Mouse (Mus musculus): ENCODE data around the gene Nfat5. TPM values are rescaled to one million over a fixed set of nuclear protein-coding genes. Genes with fewer than 3 reads are reported as not detected.

Nfat5 gene
- total and polyA plus RNA-seq, 2 experiments from 2014 or later: 6.4 to 29.6 TPM

DNA sequence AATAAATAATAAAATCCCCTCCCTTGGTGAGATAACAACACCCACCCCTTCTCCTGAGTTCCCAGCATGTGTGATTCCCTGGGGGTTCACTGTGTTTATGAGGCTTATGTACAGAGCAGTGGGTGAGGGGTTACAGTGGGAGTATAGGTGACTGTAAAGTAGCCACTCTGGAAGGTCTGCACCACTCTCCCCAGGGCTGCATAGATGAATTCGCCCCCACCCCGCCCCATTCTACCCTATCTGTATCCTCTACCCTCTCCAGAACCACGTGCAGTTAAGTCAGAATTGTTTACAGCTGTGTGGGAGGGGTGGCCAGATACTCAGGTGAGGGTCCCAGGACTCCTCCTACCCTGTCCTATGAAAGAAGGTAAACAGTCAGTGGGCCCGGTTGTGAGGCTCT is 89.6 kb downstream of the Nfat5 start:
- H3K4me3 ChIP-seq (ENCODE audit: low read depth, low read length): no peak overlapping the region
- WGBS: 75% methylated on average over 4 of the region's 4 CpGs
- H3K4me2 ChIP-seq (ENCODE audit: low read depth, low read length): no peak overlapping the region
- peaks cover 13% of the 10 kb centered on the region for H3K36me3 ChIP-seq (replicated peaks; ENCODE audit: control insufficient read depth, insufficient read depth, low read length)
- H3K4me1 ChIP-seq (ENCODE audit: control insufficient read depth, insufficient read depth): peaks cover 31% of the 10 kb centered on the region
- no peak overlapping the region for H3K9ac ChIP-seq (replicated peaks; ENCODE audit: low read depth, low read length)
- no peaks in the 10 kb centered on the region for H3K9me3 ChIP-seq (replicated peaks; ENCODE audit: control insufficient read depth, low read length)
- no peak for ATAC-seq (ENCODE audit: insufficient read depth, low read depth)
- TF ChIP-seq EP300 (IDR thresholded peaks at IDR 0.05; ENCODE audit: low read depth) (no peak), CTCF (IDR thresholded peaks at IDR 0.05; ENCODE audit: low read depth) (no peak)
- no peak overlapping the region for H3K27ac ChIP-seq (ENCODE audit: low read depth)
- no peak for DNase-seq (ENCODE audit: low spot score)
- no peaks in the 10 kb centered on the region for H3K27me3 ChIP-seq (ENCODE audit: control insufficient read depth, insufficient read depth, low read length)

DNA sequence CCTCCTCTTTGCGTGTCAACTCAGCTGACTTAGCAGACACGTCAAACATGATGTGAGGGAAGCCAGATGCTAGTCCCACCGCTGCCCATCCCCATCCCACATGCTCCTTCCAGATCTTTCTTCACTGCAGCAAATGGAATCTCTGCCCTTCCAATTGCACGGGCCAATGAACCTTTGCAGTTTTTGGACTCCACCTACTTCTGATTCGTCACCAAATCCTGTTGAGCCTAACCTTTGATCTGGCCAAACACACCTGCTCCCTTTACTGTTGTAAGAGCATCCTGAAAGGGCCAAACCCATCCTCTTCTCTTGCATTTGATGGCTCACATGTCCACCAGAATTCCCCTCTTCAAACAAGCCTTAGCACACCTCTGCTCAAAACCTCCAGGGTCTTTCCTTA is 91.4 kb downstream of the Nfat5 start:
- peak overlapping the region; percentile 95 for H3K27ac ChIP-seq (ENCODE audit: low read depth)
- peaks cover 39% of the 10 kb centered on the region for H3K4me1 ChIP-seq (ENCODE audit: control insufficient read depth, insufficient read depth)
- H3K9me3 ChIP-seq (replicated peaks; ENCODE audit: control insufficient read depth, low read length): no peaks in the 10 kb centered on the region
- no peaks in the 10 kb centered on the region; the same call in 1 of the 2 replicates for H3K36me3 ChIP-seq (replicated peaks; ENCODE audit: control insufficient read depth, insufficient read depth, low read length)
- H3K27me3 ChIP-seq (ENCODE audit: control insufficient read depth, insufficient read depth, low read length): no peaks in the 10 kb centered on the region
- ATAC-seq (ENCODE audit: insufficient read depth, low read depth): no peak
- no peak overlapping the region for H3K4me3 ChIP-seq (ENCODE audit: low read depth, low read length)
- no peak overlapping the region for H3K4me2 ChIP-seq (ENCODE audit: low read depth, low read length)
- no peak for DNase-seq (ENCODE audit: low spot score)
- no peak overlapping the region for H3K9ac ChIP-seq (replicated peaks; ENCODE audit: low read depth, low read length)
- WGBS: 51% methylated on average over 5 of the region's 5 CpGs
- TF ChIP-seq CTCF (IDR thresholded peaks at IDR 0.05; ENCODE audit: low read depth): no peak
- TF ChIP-seq EP300 (IDR thresholded peaks at IDR 0.05; ENCODE audit: low read depth): no peak

DNA sequence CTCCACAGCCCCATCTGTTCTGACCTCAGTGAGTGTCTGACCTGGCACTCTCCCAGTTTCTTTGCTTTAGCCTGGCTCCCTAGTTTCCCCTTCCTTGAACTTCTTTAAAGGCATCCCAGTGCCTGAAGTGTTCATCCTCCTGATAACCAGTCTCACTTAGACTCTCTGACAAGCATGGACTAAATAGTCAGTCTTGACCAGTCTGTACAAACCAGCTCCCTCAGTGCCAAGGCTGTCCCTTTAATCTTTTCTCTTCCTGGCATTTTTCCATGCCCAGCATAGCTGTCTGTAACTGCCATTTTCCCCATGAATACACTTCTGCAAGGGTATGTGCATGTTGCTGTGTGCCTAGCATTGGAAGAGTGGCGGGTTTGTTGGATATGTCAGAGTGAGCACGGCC is 91.8 kb downstream of the Nfat5 start:
- no peak overlapping the region for H3K4me3 ChIP-seq (ENCODE audit: low read depth, low read length)
- 72% methylated on average over 2 of the region's 2 CpGs for WGBS
- no peak for TF ChIP-seq CTCF (IDR thresholded peaks at IDR 0.05; ENCODE audit: low read depth)
- TF ChIP-seq EP300 (IDR thresholded peaks at IDR 0.05; ENCODE audit: low read depth): no peak
- peak overlapping the region; percentile 95 for H3K27ac ChIP-seq (ENCODE audit: low read depth)
- no peaks in the 10 kb centered on the region; the same call in 1 of the 2 replicates for H3K36me3 ChIP-seq (replicated peaks; ENCODE audit: control insufficient read depth, insufficient read depth, low read length)
- H3K4me2 ChIP-seq (ENCODE audit: low read depth, low read length): no peak overlapping the region
- DNase-seq (ENCODE audit: low spot score) (no peak), ATAC-seq (ENCODE audit: insufficient read depth, low read depth) (no peak)
- no peak overlapping the region for H3K9ac ChIP-seq (replicated peaks; ENCODE audit: low read depth, low read length)
- H3K9me3 ChIP-seq (replicated peaks; ENCODE audit: control insufficient read depth, low read length): no peaks in the 10 kb centered on the region
- peaks cover 43% of the 10 kb centered on the region for H3K4me1 ChIP-seq (ENCODE audit: control insufficient read depth, insufficient read depth)
- no peaks in the 10 kb centered on the region for H3K27me3 ChIP-seq (ENCODE audit: control insufficient read depth, insufficient read depth, low read length)

DNA sequence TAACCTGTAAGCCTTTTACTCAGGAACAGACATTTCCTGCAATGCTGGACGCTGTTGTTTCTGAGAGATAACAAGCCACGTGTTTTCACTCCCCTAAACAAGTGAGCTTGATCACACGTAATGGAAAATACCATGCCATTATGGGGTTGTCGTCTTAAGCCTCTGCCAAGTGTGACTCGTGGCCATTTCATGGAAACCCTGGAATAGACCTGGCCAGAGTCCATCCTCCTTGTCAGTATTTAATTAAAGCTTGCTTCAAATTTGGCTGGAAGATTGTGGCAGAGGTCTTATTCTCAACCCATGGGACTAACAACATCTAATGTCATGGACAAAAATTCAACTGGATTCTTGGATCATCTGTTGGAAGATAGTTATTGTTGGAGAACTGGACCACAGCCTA is 92.9 kb downstream of the Nfat5 start:
- Histone ChIP-seq H3K4me2 (ENCODE audit: low read depth, low read length) (peak overlapping the region; percentile 24), H3K4me3 (ENCODE audit: low read depth, low read length) (no peak overlapping the region), H3K4me1 (ENCODE audit: control insufficient read depth, insufficient read depth) (peaks cover 44% of the 10 kb centered on the region), H3K9ac (replicated peaks; ENCODE audit: low read depth, low read length) (no peak overlapping the region), H3K27ac (ENCODE audit: low read depth) (peak overlapping the region; percentile 95), H3K36me3 (replicated peaks; ENCODE audit: control insufficient read depth, insufficient read depth, low read length) (no peaks in the 10 kb centered on the region), H3K9me3 (replicated peaks; ENCODE audit: control insufficient read depth, low read length) (no peaks in the 10 kb centered on the region), H3K27me3 (ENCODE audit: control insufficient read depth, insufficient read depth, low read length) (no peaks in the 10 kb centered on the region)
- TF ChIP-seq CTCF (IDR thresholded peaks at IDR 0.05; ENCODE audit: low read depth) (no peak), EP300 (IDR thresholded peaks at IDR 0.05; ENCODE audit: low read depth) (peak; percentile 99)
- ATAC-seq (ENCODE audit: insufficient read depth, low read depth): peak; percentile 94
- peak; percentile 96 for DNase-seq (ENCODE audit: low spot score)
- WGBS: 3% methylated on average over 5 of the region's 5 CpGs

DNA sequence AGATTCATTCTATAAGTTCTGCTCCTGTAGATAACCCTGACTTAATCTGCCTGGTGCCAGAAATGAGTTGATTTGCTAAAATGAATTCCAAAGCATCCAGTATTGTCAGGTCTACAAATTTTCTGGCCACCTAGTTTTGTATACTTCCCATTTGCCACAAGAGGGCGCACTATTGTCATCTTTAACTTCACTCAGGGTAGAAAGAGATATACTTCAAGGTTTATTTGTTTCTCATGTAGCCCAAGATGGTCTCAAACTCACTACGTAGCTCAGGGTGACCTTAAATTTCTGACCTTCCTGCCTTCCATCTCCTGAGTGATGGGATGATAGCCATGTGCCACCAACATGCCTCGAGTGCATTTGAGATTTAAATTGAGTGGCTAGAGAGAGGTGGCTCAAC is 93.4 kb downstream of the Nfat5 start:
- WGBS: 26% methylated on average over 3 of the region's 3 CpGs
- Histone ChIP-seq H3K27me3 (ENCODE audit: control insufficient read depth, insufficient read depth, low read length) (no peaks in the 10 kb centered on the region), H3K4me3 (ENCODE audit: low read depth, low read length) (no peak overlapping the region), H3K4me2 (ENCODE audit: low read depth, low read length) (peak overlapping the region; percentile 24; the same call in 1 of the 2 replicates), H3K4me1 (ENCODE audit: control insufficient read depth, insufficient read depth) (peaks cover 44% of the 10 kb centered on the region), H3K27ac (ENCODE audit: low read depth) (peak overlapping the region; percentile 95), H3K9me3 (replicated peaks; ENCODE audit: control insufficient read depth, low read length) (no peaks in the 10 kb centered on the region), H3K36me3 (replicated peaks; ENCODE audit: control insufficient read depth, insufficient read depth, low read length) (no peaks in the 10 kb centered on the region), H3K9ac (replicated peaks; ENCODE audit: low read depth, low read length) (no peak overlapping the region)
- DNase-seq (ENCODE audit: low spot score) (peak; percentile 86), ATAC-seq (ENCODE audit: insufficient read depth, low read depth) (peak; percentile 63)
- TF ChIP-seq EP300 (IDR thresholded peaks at IDR 0.05; ENCODE audit: low read depth) (no peak), CTCF (IDR thresholded peaks at IDR 0.05; ENCODE audit: low read depth) (peak; percentile 72)

DNA sequence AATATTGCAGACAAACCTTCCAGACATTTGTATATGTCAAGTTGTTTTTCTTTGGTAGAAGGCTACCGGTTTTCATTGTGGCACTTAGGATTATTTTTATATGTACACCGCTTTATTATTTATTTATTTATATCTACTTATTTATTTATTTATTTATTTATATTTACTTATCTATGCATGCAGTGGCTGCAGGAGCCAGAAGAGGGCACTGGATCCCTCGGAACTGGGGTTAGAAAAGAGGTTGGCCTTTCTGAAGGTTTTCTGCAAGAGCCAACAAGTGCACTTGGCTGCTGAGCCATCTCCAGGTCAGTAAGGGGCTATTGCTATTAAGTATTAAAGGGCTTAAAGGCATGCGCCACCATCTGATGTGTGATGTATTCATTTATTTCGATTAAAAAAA is 94.6 kb downstream of the Nfat5 start:
- H3K27me3 ChIP-seq (ENCODE audit: control insufficient read depth, insufficient read depth, low read length): no peaks in the 10 kb centered on the region
- DNase-seq (ENCODE audit: low spot score): peak; percentile 41
- TF ChIP-seq EP300 (IDR thresholded peaks at IDR 0.05; ENCODE audit: low read depth): no peak
- peak; percentile 49 for TF ChIP-seq CTCF (IDR thresholded peaks at IDR 0.05; ENCODE audit: low read depth)
- H3K9ac ChIP-seq (replicated peaks; ENCODE audit: low read depth, low read length): no peak overlapping the region
- H3K4me2 ChIP-seq (ENCODE audit: low read depth, low read length): no peak overlapping the region
- H3K9me3 ChIP-seq (replicated peaks; ENCODE audit: control insufficient read depth, low read length): no peaks in the 10 kb centered on the region
- H3K4me1 ChIP-seq (ENCODE audit: control insufficient read depth, insufficient read depth): peaks cover 44% of the 10 kb centered on the region
- no peak for ATAC-seq (ENCODE audit: insufficient read depth, low read depth)
- no peak overlapping the region for H3K4me3 ChIP-seq (ENCODE audit: low read depth, low read length)
- 61% methylated on average over 5 of the region's 5 CpGs for WGBS
- H3K27ac ChIP-seq (ENCODE audit: low read depth): no peak overlapping the region
- no peaks in the 10 kb centered on the region for H3K36me3 ChIP-seq (replicated peaks; ENCODE audit: control insufficient read depth, insufficient read depth, low read length)

Measured in heart, postnatal 0 days (tissue).